Mouse (Mus musculus): ENCODE results near the gene Pheta1.

DNA sequence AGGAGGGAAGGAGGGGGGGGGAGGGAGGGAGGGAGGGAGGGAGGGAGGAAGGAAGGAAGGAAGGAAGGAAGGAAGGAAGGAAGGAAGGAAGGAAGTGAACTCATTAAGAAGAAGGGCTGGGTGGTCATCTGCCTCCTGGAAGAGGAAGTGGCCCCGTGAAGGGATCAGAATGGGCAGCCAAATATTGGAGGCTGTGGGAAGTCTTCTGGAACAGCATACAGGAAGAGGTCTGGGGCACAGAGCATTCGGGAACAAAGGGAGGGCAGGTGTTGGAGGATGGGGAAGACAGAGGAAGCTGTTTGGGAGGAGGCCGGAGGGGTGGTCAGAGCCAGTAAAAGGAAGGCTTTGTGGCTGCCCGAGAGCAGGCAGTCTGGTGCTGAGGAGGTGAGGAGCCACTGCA is 3.4 kb upstream of the Pheta1 start:
- no peak for TF ChIP-seq POLR2A (IDR thresholded peaks at IDR 0.05; ENCODE audit: borderline replicate concordance, control insufficient read depth, low read depth, low read length)
- TF ChIP-seq CTCF (IDR thresholded peaks at IDR 0.05; ENCODE audit: control insufficient read depth, insufficient read depth, low read length) = no peak

Measured in bone marrow, adult 2 months (tissue).